Mouse (Mus musculus) CH12.LX (cell line): ENCODE data around the gene Dync2li1. TPM values are rescaled to one million over a fixed set of nuclear protein-coding genes. Genes with fewer than 3 reads are reported as not detected.
A peak's percentile ranks its signal among the peaks of the same experiment; 100 is the strongest.

Experiments used
- DNase-seq: peaks from one replicate; pipeline ENCODE4 v3.0.0-alpha.2; 2013; ENCODE audit errors: extremely low read depth
- H3K27ac ChIP-seq: 2 replicates; pipeline ENCODE4 v1.5.1; 2012; ENCODE audit warnings: low read depth, mild to moderate bottlenecking, control low read depth, moderate library complexity; ENCODE audit not compliant: insufficient read depth
- H3K27me3 ChIP-seq: replicated peaks from 2 replicates; pipeline ENCODE3; 2012; ENCODE audit warnings: inconsistent platforms
- H3K36me3 ChIP-seq, 2 experiments: replicated peaks in 1 of 2; 2 replicates each; pipeline versions ENCODE3 to v1.6.1; 2012; ENCODE audit warnings: inconsistent platforms in 1 of 2, low read length in 1 of 2, mild to moderate bottlenecking in 1 of 2, mixed read lengths in 1 of 2, moderate library complexity in 1 of 2; ENCODE audit not compliant: control insufficient read depth in 1 of 2, insufficient read depth in 1 of 2
- H3K4me1 ChIP-seq, 2 experiments: 2 replicates each; pipeline ENCODE4 v1.6.1; 2012; ENCODE audit warnings: inconsistent platforms in 1 of 2, moderate library complexity in 1 of 2; ENCODE audit not compliant: insufficient read depth in 2 of 2, control insufficient read depth in 1 of 2
- H3K4me2 ChIP-seq: 2 replicates; pipeline ENCODE4 v1.6.1; 2012; ENCODE audit warnings: low read depth, mild to moderate bottlenecking, control low read depth; ENCODE audit not compliant: poor library complexity, insufficient read depth, severe bottlenecking
- H3K4me3 ChIP-seq, 3 experiments: fragments of 150-350 bp in 1 of 3; sonication (generic) in 1 of 3; replicated peaks in 1 of 3; 2 replicates each; pipeline versions ENCODE3 to v1.5.1; 2011 to 2012; ENCODE audit warnings: low read depth in 2 of 3, low read length in 2 of 3, mild to moderate bottlenecking in 2 of 3, moderate library complexity in 2 of 3, control low read depth in 1 of 3, improper control_type of control experiment in 1 of 3, inconsistent platforms in 1 of 3, mixed read lengths in 1 of 3; ENCODE audit not compliant: poor library complexity in 1 of 3
- H3K79me2 ChIP-seq: replicated peaks from 2 replicates; pipeline ENCODE4 v1.6.1; 2012; ENCODE audit warnings: mild to moderate bottlenecking, moderate library complexity; ENCODE audit not compliant: control insufficient read depth, poor library complexity, insufficient read depth, severe bottlenecking; ENCODE audit errors: extremely low read depth
- H3K9ac ChIP-seq: 2 replicates; pipeline ENCODE4 v1.6.1; 2012; ENCODE audit warnings: low read depth, mild to moderate bottlenecking, control low read depth, moderate library complexity; ENCODE audit not compliant: insufficient read depth
- H3K9me3 ChIP-seq: replicated peaks from 2 replicates; pipeline ENCODE3; 2012; ENCODE audit warnings: low read length, inconsistent platforms, mixed read lengths
- CHD1 ChIP-seq: IDR thresholded peaks from 2 replicates; pipeline ENCODE4 v1.6.1; 2012; ENCODE audit warnings: low read depth, low read length, improper control_type of control experiment, inconsistent platforms
- ELF1 ChIP-seq: IDR thresholded peaks from 2 replicates; pipeline ENCODE4 v1.6.1; 2014; ENCODE audit warnings: low read depth, mild to moderate bottlenecking, inconsistent platforms, low read length, improper control_type of control experiment
- GABPA ChIP-seq: IDR thresholded peaks from 2 replicates; pipeline ENCODE4 v1.6.1; 2012; ENCODE audit warnings: low read depth, low read length, improper control_type of control experiment, inconsistent platforms; ENCODE audit not compliant: insufficient replicate concordance
- JUN ChIP-seq: IDR thresholded peaks from 2 replicates; pipeline ENCODE4 v1.6.1; 2011; ENCODE audit warnings: low read depth, mild to moderate bottlenecking, low read length, improper control_type of control experiment, moderate library complexity; ENCODE audit not compliant: insufficient read depth
- JUND ChIP-seq: conservative IDR thresholded peaks from 2 replicates; pipeline ENCODE4 v1.6.1; 2011; ENCODE audit warnings: low read depth, low read length, improper control_type of control experiment
- KAT2A ChIP-seq: IDR thresholded peaks from 2 replicates; pipeline ENCODE4 v1.6.1; 2012; ENCODE audit warnings: low read length, improper control_type of control experiment, inconsistent platforms; ENCODE audit not compliant: insufficient replicate concordance
- MAFK ChIP-seq: IDR thresholded peaks from 2 replicates; pipeline ENCODE4 v1.6.1; 2011; ENCODE audit warnings: low read length, improper control_type of control experiment; ENCODE audit not compliant: insufficient replicate concordance
- MAX ChIP-seq: IDR thresholded peaks from 2 replicates; pipeline ENCODE4 v1.6.1; 2011; ENCODE audit warnings: low read length, improper control_type of control experiment
- MAZ ChIP-seq: IDR thresholded peaks from 2 replicates; pipeline ENCODE4 v1.6.1; 2012; ENCODE audit warnings: low read depth, mild to moderate bottlenecking, inconsistent platforms, low read length, improper control_type of control experiment, moderate library complexity
- MXI1 ChIP-seq: IDR thresholded peaks from 2 replicates; pipeline ENCODE4 v1.6.1; 2011; ENCODE audit warnings: mild to moderate bottlenecking, low read depth, low read length, improper control_type of control experiment
- NELFE ChIP-seq: IDR thresholded peaks from 2 replicates; pipeline ENCODE4 v1.6.1; 2011; ENCODE audit warnings: low read depth, low read length, improper control_type of control experiment
- PAX5 ChIP-seq: IDR thresholded peaks from 2 replicates; pipeline ENCODE4 v1.6.1; 2012; ENCODE audit warnings: low read length, inconsistent platforms, mixed read lengths
- POLR2A ChIP-seq: IDR thresholded peaks from 2 replicates; pipeline ENCODE4 v1.6.1; 2011; ENCODE audit warnings: low read depth, mild to moderate bottlenecking, improper control_type of control experiment, low read length
- RAD21 ChIP-seq: IDR thresholded peaks from 2 replicates; pipeline ENCODE4 v1.6.1; 2011; ENCODE audit warnings: low read depth, mild to moderate bottlenecking, low read length, improper control_type of control experiment, moderate library complexity
- SIN3A ChIP-seq: IDR thresholded peaks from 2 replicates; pipeline ENCODE4 v1.6.1; 2012; ENCODE audit warnings: low read length, improper control_type of control experiment, inconsistent platforms
- SMC3 ChIP-seq: IDR thresholded peaks from 2 replicates; pipeline ENCODE4 v1.6.1; 2011; ENCODE audit warnings: low read depth, low read length, improper control_type of control experiment
- TCF12 ChIP-seq: IDR thresholded peaks from 2 replicates; pipeline ENCODE4 v1.6.1; 2014; ENCODE audit warnings: low read depth, mild to moderate bottlenecking, inconsistent platforms, low read length, improper control_type of control experiment
- UBTF ChIP-seq: IDR thresholded peaks from 2 replicates; pipeline ENCODE4 v1.6.1; 2012; ENCODE audit warnings: low read depth, mild to moderate bottlenecking, inconsistent platforms, low read length, improper control_type of control experiment, moderate library complexity
- USF1 ChIP-seq: IDR thresholded peaks from 2 replicates; pipeline ENCODE4 v1.6.1; 2014; ENCODE audit warnings: low read depth, mild to moderate bottlenecking, inconsistent platforms, low read length, improper control_type of control experiment
- USF2 ChIP-seq: conservative IDR thresholded peaks from 2 replicates; pipeline ENCODE4 v1.6.1; 2011; ENCODE audit warnings: low read depth, low read length, improper control_type of control experiment
- ZMIZ1 ChIP-seq: IDR thresholded peaks from 2 replicates; pipeline ENCODE4 v1.6.1; 2012; ENCODE audit warnings: low read depth, mild to moderate bottlenecking, inconsistent platforms, low read length, improper control_type of control experiment
- ZNF384 ChIP-seq: IDR thresholded peaks from 2 replicates; pipeline ENCODE4 v1.6.1; 2012; ENCODE audit warnings: low read depth, low read length, improper control_type of control experiment, inconsistent platforms
- dilution Hi-C: fragments of 300-500 bp; cut with MboI; formaldehyde crosslinking; loops from 2 replicates; pipeline ENCODE4 v1.14.3; 2020; ENCODE audit warnings: low sequenced_read_pairs; ENCODE audit not compliant: extremely low pct_unique_long_range_greater_than_20kb, extremely low pct_ligation_motif_present
- in situ Hi-C: fragments of 300-500 bp; cut with MboI; formaldehyde crosslinking; loops from 3 replicates; pipeline ENCODE4 v1.14.3; 2019; ENCODE audit warnings: low sequenced_read_pairs, low pct_ligation_motif_present, low pct_unique_long_range_greater_than_20kb, mixed read lengths
- polyA plus RNA-seq: library from polyadenylated mRNA; unstranded; fragments of >175 nt; gene quantifications from 2 replicates; pipeline ENCODE4 v1.2.1, GENCODE M21; 2012; ENCODE audit warnings: low read depth; ENCODE audit not compliant: insufficient read length
- total RNA-seq, 2 experiments: library from RNA; depleted of rRNA; stranded (reverse); fragments of 300-350 nt in 1 of 2; fragments of >200 nt in 1 of 2; gene quantifications; 2 replicates each; pipeline ENCODE4 v1.2.3; 2012 to 2014

Dync2li1 gene
- total and polyA plus RNA-seq, 3 experiments, result 7.6 to 12.3 (median 11.7) TPM

GRCm38 (mm10) chr17:84626857-84627305 lies 585 bp downstream of the Dync2li1 start (continued):
- no peak for TF ChIP-seq USF1
- peak; percentile 51; the same call in 1 of the 2 replicates for TF ChIP-seq TCF12
- no peak for TF ChIP-seq GABPA
- TF ChIP-seq SIN3A, result peak; percentile 81; the same call in 1 of the 2 replicates
- TF ChIP-seq USF2, result no peak

GRCm38 (mm10) chr17:84627721-84628120 lies 1.4 kb downstream of the Dync2li1 start:
- Histone ChIP-seq H3K9ac (no peak overlapping the region), H3K27ac (no peak overlapping the region), H3K4me1 (peaks cover 3 to 6% of the 10 kb centered on the region in 2 experiments; a peak in 3 of 4 replicates), H3K79me2 (no peaks in the 10 kb centered on the region), H3K27me3 (no peaks in the 10 kb centered on the region), H3K4me2 (0 out of 2 replicates have a peak overlapping the region, but pooled peaks have one; percentile 62), H3K9me3 (peaks cover 7% of the 10 kb centered on the region), H3K36me3 (peaks cover 0 to 9% of the 10 kb centered on the region in 2 experiments), H3K4me3 (peak overlapping the region in 2 of 3 experiments; percentile 66)
- no peak for DNase-seq
- dilution Hi-C loops (no loop called here), in situ Hi-C loops (no loop called here)
- TF ChIP-seq KAT2A, result 0 out of 2 replicates have a peak, but pooled peaks have one; percentile 19
- no peak for TF ChIP-seq JUN
- no peak for TF ChIP-seq TCF12
- TF ChIP-seq ZMIZ1, result no peak
- TF ChIP-seq, all 38 proteins: peak for 1

GRCm38 (mm10) chr17:84628611-84629010 lies 2.3 kb downstream of the Dync2li1 start:
- H3K9me3 ChIP-seq, result peaks cover 5% of the 10 kb centered on the region
- TF ChIP-seq ZNF384, result no peak
- TF ChIP-seq SMC3, result no peak
- no peak for TF ChIP-seq ELF1
- no peak for TF ChIP-seq MAX
- no peak for TF ChIP-seq MAFK
- TF ChIP-seq NELFE, result no peak
- TF ChIP-seq GABPA, result no peak
- no peak for TF ChIP-seq ZMIZ1
- TF ChIP-seq USF2, result no peak
- TF ChIP-seq KAT2A, result no peak
- TF ChIP-seq PAX5, result no peak
- TF ChIP-seq MXI1, result no peak
- TF ChIP-seq UBTF, result no peak
- no peak for TF ChIP-seq MAZ
- no peak for TF ChIP-seq RAD21
- no peak for TF ChIP-seq POLR2A
- TF ChIP-seq CHD1, result no peak
- TF ChIP-seq JUND, result no peak
- TF ChIP-seq USF1, result no peak
- no peaks in the 10 kb centered on the region for H3K27me3 ChIP-seq
- in situ Hi-C loops (no loop called here), dilution Hi-C loops (no loop called here)
- H3K9ac ChIP-seq, result no peak overlapping the region
- peaks cover 0 to 12% of the 10 kb centered on the region in 2 experiments for H3K36me3 ChIP-seq
- H3K4me1 ChIP-seq, result peaks cover 8 to 12% of the 10 kb centered on the region in 2 experiments; a peak in 3 of 4 replicates
- H3K4me2 ChIP-seq, result no peak overlapping the region
- no peak for DNase-seq
- H3K27ac ChIP-seq, result no peak overlapping the region
- no peak overlapping the region for H3K4me3 ChIP-seq
- H3K79me2 ChIP-seq, result no peaks in the 10 kb centered on the region
